Mouse (Mus musculus) limb, embryonic 14.5 days (tissue): ENCODE results near the gene Olfr295. TPM values are rescaled to one million over a fixed set of nuclear protein-coding genes. Genes with fewer than 3 reads are reported as not detected.

Experiments used
- ATAC-seq: fragments of 200-750 bp; cut with Nextera tagmentation; 2 replicates; pipeline ENCODE4 v1.8.0; 2017; ENCODE audit warnings: low read depth, moderate number of reproducible peaks, moderate TSS enrichment; ENCODE audit not compliant: low FRiP score
- DNase-seq: peaks from one replicate; pipeline ENCODE4 v3.0.0-alpha.2; 2015; ENCODE audit warnings: low spot score
- H3K27ac ChIP-seq: fragments of 300-500 bp; sonication (generic); replicated peaks from 2 replicates; pipeline ENCODE4 v1.5.1; 2014; ENCODE audit warnings: low read depth, mild to moderate bottlenecking, low read length, moderate library complexity, mixed read lengths
- H3K27me3 ChIP-seq: fragments of 300-500 bp; sonication (generic); 2 replicates; pipeline ENCODE4 v1.6.1; 2014; ENCODE audit warnings: low read length, mixed read lengths; ENCODE audit not compliant: control insufficient read depth, insufficient read depth
- H3K36me3 ChIP-seq: fragments of 300-500 bp; sonication (generic); 2 replicates; pipeline ENCODE4 v1.6.1; 2014; ENCODE audit warnings: mild to moderate bottlenecking, low read length, moderate library complexity, mixed read lengths; ENCODE audit not compliant: control insufficient read depth, insufficient read depth
- H3K4me1 ChIP-seq: fragments of 300-500 bp; sonication (generic); 2 replicates; pipeline ENCODE4 v1.6.1; 2014; ENCODE audit warnings: antibody characterized with exemption, low read length, mixed read lengths; ENCODE audit not compliant: control insufficient read depth, insufficient read depth
- H3K4me2 ChIP-seq: fragments of 300-500 bp; sonication (generic); replicated peaks from 2 replicates; pipeline ENCODE4 v1.6.1; 2014; ENCODE audit warnings: low read depth, mild to moderate bottlenecking, low read length, moderate library complexity; ENCODE audit not compliant: severe bottlenecking
- H3K4me3 ChIP-seq: fragments of 300-500 bp; sonication (generic); replicated peaks from 2 replicates; pipeline ENCODE4 v1.5.1; 2014; ENCODE audit warnings: low read length
- H3K9ac ChIP-seq: fragments of 300-500 bp; sonication (generic); 2 replicates; pipeline ENCODE4 v1.6.1; 2014; ENCODE audit warnings: mild to moderate bottlenecking, low read depth, low read length, moderate library complexity; ENCODE audit not compliant: severe bottlenecking
- H3K9me3 ChIP-seq: fragments of 300-500 bp; sonication (generic); 2 replicates; pipeline ENCODE4 v1.6.1; 2016; ENCODE audit warnings: low read length; ENCODE audit not compliant: control insufficient read depth
- POLR2A ChIP-seq: fragments of 200-500 bp; IDR thresholded peaks from 2 replicates; pipeline ENCODE4 v1.8.0; 2012; ENCODE audit warnings: inconsistent platforms, mild to moderate bottlenecking, moderate library complexity, borderline replicate concordance; ENCODE audit not compliant: insufficient read depth, insufficient read length; ENCODE audit errors: extremely low read depth
- whole genome bisulfite sequencing: fragments of 180-500 bp; shearing (Covaris S2); extraction: QIAGEN DNeasy Blood & Tissue Kit; methylation state at CpG from one replicate; pipeline ENCODE4 v1.1.7; 2014; 5-methylcytosine and 5-hydroxymethylcytosine counted together
- polyA plus RNA-seq, 2 experiments: library from polyadenylated mRNA; depleted of rRNA in 1 of 2; stranded (reverse) in 1 of 2; unstranded in 1 of 2; fragments of >200 nt; fragmentation: Nextera tagmentation in 1 of 2; extraction: Ambion mirVana in 1 of 2; gene quantifications; 2 replicates each; pipeline versions ENCODE4 v1.2.1 to v1.2.3; 2012 to 2014

Gene Olfr295
- polyA plus RNA-seq (2012; rRNA removed) (not detected in 2 replicates), polyA plus RNA-seq (2014; fragmentation: Nextera tagmentation; extraction: Ambion mirVana) (not detected in 2 replicates)

DNA sequence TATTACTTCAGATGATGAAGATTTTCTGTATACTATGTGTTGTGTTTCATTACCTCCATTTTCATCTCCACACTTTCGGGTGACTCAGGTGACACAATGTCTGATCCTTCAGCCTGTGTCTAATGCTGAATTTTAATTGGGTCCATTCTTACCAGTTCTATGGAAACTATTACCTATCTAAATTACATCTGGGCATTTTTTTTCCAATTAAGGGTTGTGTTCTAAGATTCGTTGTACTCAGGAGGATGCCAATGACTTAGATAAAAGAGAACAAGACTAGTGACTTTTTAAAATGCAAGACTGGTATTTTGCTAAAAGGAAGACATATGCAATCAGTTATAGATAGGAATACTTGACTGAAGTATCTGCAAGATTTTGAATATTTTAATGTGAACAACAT is at the start of gene Olfr295:
TSS of gene Olfr295 (plus strand) at position 301 of the 400 bp plus-strand sequence.
- WGBS, result 82% methylated on average over 2 of the region's 2 CpGs
- no peak within 1 kb of the TSS for H3K4me2 ChIP-seq
- DNase-seq (no peak), ATAC-seq (no peak)
- no peak within 1 kb of the TSS for H3K9ac ChIP-seq
- H3K36me3 ChIP-seq, result no peaks in the 10 kb centered on the region
- TF ChIP-seq POLR2A, result no peak
- H3K9me3 ChIP-seq, result no peaks in the 10 kb centered on the region
- no peaks in the 10 kb centered on the region for H3K4me1 ChIP-seq
- no peak within 1 kb of the TSS for H3K27ac ChIP-seq
- no peak within 1 kb of the TSS for H3K4me3 ChIP-seq
- no peaks in the 10 kb centered on the region for H3K27me3 ChIP-seq

DNA sequence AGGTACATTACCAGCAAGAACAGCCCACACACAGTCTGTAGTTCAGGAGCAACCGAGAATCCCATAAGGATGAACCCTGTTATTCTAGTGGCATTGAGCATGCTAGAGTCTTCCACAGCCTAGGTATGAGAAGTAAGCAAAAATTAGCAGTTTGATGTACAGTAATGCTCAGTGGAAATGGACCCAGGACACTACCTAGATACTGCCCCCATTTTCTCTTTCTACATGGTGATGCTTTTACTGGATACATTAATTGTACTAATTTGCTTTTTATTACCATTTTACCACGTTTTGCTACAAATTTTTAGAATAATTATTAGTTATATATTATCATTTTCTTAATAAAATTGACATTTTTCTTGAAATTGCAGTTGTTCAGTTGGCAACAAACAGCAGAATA is 32.9 kb downstream of the Olfr295 start, which contains the start of gene Olfr294:
TSS of gene Olfr294 (minus strand) at position 101 of the 400 bp plus-strand sequence.
- no peak within 1 kb of the TSS for H3K4me3 ChIP-seq
- H3K36me3 ChIP-seq, result no peaks in the 10 kb centered on the region
- no peak within 1 kb of the TSS for H3K9ac ChIP-seq
- DNase-seq (no peak), ATAC-seq (no peak)
- H3K27ac ChIP-seq, result no peak within 1 kb of the TSS
- TF ChIP-seq POLR2A, result no peak
- H3K27me3 ChIP-seq, result no peaks in the 10 kb centered on the region
- 56% methylated on average over 2 of the region's 2 CpGs for WGBS
- no peaks in the 10 kb centered on the region for H3K9me3 ChIP-seq
- H3K4me2 ChIP-seq, result no peak within 1 kb of the TSS
- no peaks in the 10 kb centered on the region for H3K4me1 ChIP-seq

Other genes starting within 250 kb of the Olfr295 start
- gene Olfr307, start 246.3 kb upstream of the Olfr295 start, polyA plus RNA-seq (2012; rRNA removed), result not detected in 2 replicates
- gene Olfr307, start 246.3 kb upstream of the Olfr295 start, polyA plus RNA-seq (2014; fragmentation: Nextera tagmentation; extraction: Ambion mirVana), result not detected in 2 replicates
- not detected in 2 replicates for gene Olfr305, start 216.9 kb upstream of the Olfr295 start, polyA plus RNA-seq (2012; rRNA removed)
- not detected in 2 replicates for gene Olfr305, start 216.9 kb upstream of the Olfr295 start, polyA plus RNA-seq (2014; fragmentation: Nextera tagmentation; extraction: Ambion mirVana)
- gene Olfr304, start 197.2 kb upstream of the Olfr295 start, polyA plus RNA-seq (2012; rRNA removed), result not detected in 2 replicates
- gene Olfr304, start 197.2 kb upstream of the Olfr295 start, polyA plus RNA-seq (2014; fragmentation: Nextera tagmentation; extraction: Ambion mirVana), result not detected in 2 replicates
- not detected in 2 replicates for gene Olfr303, start 186.1 kb upstream of the Olfr295 start, polyA plus RNA-seq (2012; rRNA removed)
- not detected in 2 replicates for gene Olfr303, start 186.1 kb upstream of the Olfr295 start, polyA plus RNA-seq (2014; fragmentation: Nextera tagmentation; extraction: Ambion mirVana)
- gene Olfr301, start 180.0 kb upstream of the Olfr295 start, polyA plus RNA-seq (2012; rRNA removed), result not detected in 2 replicates
- not detected in 2 replicates for gene Olfr301, start 180.0 kb upstream of the Olfr295 start, polyA plus RNA-seq (2014; fragmentation: Nextera tagmentation; extraction: Ambion mirVana)
- gene Olfr299, start 123.9 kb upstream of the Olfr295 start, polyA plus RNA-seq (2012; rRNA removed), result not detected in 2 replicates
- gene Olfr299, start 123.9 kb upstream of the Olfr295 start, polyA plus RNA-seq (2014; fragmentation: Nextera tagmentation; extraction: Ambion mirVana), result not detected in 2 replicates
- not detected in 2 replicates for gene Olfr298, start 91.4 kb upstream of the Olfr295 start, polyA plus RNA-seq (2012; rRNA removed)
- not detected in 2 replicates for gene Olfr298, start 91.4 kb upstream of the Olfr295 start, polyA plus RNA-seq (2014; fragmentation: Nextera tagmentation; extraction: Ambion mirVana)
- gene Olfr297, start 63.9 kb upstream of the Olfr295 start, polyA plus RNA-seq (2012; rRNA removed), result not detected in 2 replicates
- not detected in 2 replicates for gene Olfr297, start 63.9 kb upstream of the Olfr295 start, polyA plus RNA-seq (2014; fragmentation: Nextera tagmentation; extraction: Ambion mirVana)
- not detected in 2 replicates for gene Olfr294, start 32.8 kb downstream of the Olfr295 start, polyA plus RNA-seq (2012; rRNA removed)
- gene Olfr294, start 32.8 kb downstream of the Olfr295 start, polyA plus RNA-seq (2014; fragmentation: Nextera tagmentation; extraction: Ambion mirVana), result not detected in 2 replicates
- not detected in 2 replicates for gene Olfr293, start 65.2 kb downstream of the Olfr295 start, polyA plus RNA-seq (2012; rRNA removed)
- not detected in 2 replicates for gene Olfr293, start 65.2 kb downstream of the Olfr295 start, polyA plus RNA-seq (2014; fragmentation: Nextera tagmentation; extraction: Ambion mirVana)
- not detected in 2 replicates for gene Olfr292, start 104.5 kb downstream of the Olfr295 start, polyA plus RNA-seq (2012; rRNA removed)
- not detected in 2 replicates for gene Olfr292, start 104.5 kb downstream of the Olfr295 start, polyA plus RNA-seq (2014; fragmentation: Nextera tagmentation; extraction: Ambion mirVana)
- gene Folh1, start 192.1 kb downstream of the Olfr295 start, polyA plus RNA-seq (2012; rRNA removed), result 0.15 and 0.18 TPM in 2 replicates
- 0.14 and 0.18 TPM in 2 replicates for gene Folh1, start 192.1 kb downstream of the Olfr295 start, polyA plus RNA-seq (2014; fragmentation: Nextera tagmentation; extraction: Ambion mirVana)
- not detected in 2 replicates for gene Vmn2r77, start 211.2 kb downstream of the Olfr295 start, polyA plus RNA-seq (2012; rRNA removed)
- not detected in 2 replicates for gene Vmn2r77, start 211.2 kb downstream of the Olfr295 start, polyA plus RNA-seq (2014; fragmentation: Nextera tagmentation; extraction: Ambion mirVana)